Mouse (Mus musculus): ENCODE measurements around the gene St6galnac5.

DNA sequence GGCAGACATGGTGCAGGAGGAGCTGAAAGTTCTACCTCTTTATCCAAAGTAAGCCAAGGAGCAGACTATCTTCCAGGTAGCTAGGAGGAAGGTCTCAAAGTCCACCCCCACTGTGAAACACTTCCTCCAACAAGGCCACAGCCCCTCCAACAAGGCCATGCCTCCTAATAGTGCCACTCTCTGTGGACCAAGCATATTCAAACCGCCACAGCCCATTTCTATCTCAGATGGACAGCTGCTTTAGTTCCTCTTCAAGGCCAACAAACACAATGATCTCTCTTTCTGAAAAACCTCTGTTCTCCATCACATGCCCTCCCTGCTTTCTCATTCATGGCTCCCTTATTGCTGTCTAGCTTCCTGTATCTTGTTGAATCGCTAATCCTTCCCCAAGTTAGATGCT, 49.5 kb downstream of the St6galnac5 start:
- no peak for TF ChIP-seq CTCF (IDR thresholded peaks at IDR 0.05; ENCODE audit: low read depth, low read length)
- no peak for TF ChIP-seq TAL1 (conservative IDR thresholded peaks at IDR 0.05; ENCODE audit: low read depth, low read length)
- no peak for TF ChIP-seq GATA1 (IDR thresholded peaks at IDR 0.05; ENCODE audit: borderline replicate concordance, low read length)
- no peak for TF ChIP-seq POLR2AphosphoS5 (IDR thresholded peaks at IDR 0.05; ENCODE audit: insufficient replicate concordance, low read depth, low read length)

All from G1E (cell line).